Mouse (Mus musculus): ENCODE results near the gene Rac3. TPM values are rescaled to one million over a fixed set of nuclear protein-coding genes. Genes with fewer than 3 reads are reported as not detected.

Gene Rac3
- polyA plus RNA-seq, 1 experiment from 2014 or later: 1.9 TPM

DNA sequence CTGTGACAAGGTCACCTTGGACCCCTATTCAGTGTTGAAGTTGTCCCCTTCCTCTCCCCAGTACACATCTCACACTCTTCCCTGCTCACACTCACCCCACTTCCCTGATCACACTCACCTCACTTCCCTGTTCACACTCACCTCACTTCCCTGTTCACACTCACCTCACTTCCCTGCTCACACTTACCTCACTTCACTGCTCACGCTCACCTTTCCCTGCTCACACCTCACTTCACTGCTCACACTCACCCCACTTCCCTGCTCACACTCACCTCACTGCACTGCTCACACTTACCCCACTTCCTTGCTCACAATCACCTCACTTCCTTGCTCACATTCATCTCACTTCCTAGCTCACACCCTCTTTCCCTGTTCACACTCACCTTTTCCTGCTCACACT is 10.1 kb downstream of the Rac3 start:
- H3K4me2 ChIP-seq (ENCODE audit: low read length): no peak overlapping the region

GRCm38 (mm10) chr11:120731858-120732680 is 10.8 kb downstream of the Rac3 start, which contains the start of gene Cbr2:
Gene Cbr2 (minus strand): TSS chr11:120732114.
- WGBS: 60% methylated on average over 12 of the region's 12 CpGs
- Histone ChIP-seq H3K4me2 (ENCODE audit: low read length) (no peak within 1 kb of the TSS), H3K27me3 (ENCODE audit: control insufficient read depth, insufficient read depth, low read length) (peaks cover 15% of the 10 kb centered on the region), H3K4me3 (ENCODE audit: control insufficient read depth in 1 of 2, insufficient read depth in 1 of 2, low read depth in 1 of 2, low read length in 2 of 2) (no peak within 1 kb of the TSS), H3K27ac (replicated peaks in 1 of 2; ENCODE audit: control insufficient read depth in 1 of 2, insufficient read depth in 1 of 2, low read depth in 2 of 2, low read length in 2 of 2) (0 out of 4 replicates have a peak within 1 kb of the TSS, but pooled peaks of 1 of the 2 experiments have one; percentile 6), H3K4me1 (ENCODE audit: control insufficient read depth in 2 of 2, insufficient read depth in 2 of 2, low read length in 2 of 2) (peaks cover 2% of the 10 kb centered on the region in 2 experiments; a peak in 1 of 4 replicates), H3K9me3 (ENCODE audit: control insufficient read depth, low read length) (no peaks in the 10 kb centered on the region), H3K9ac (ENCODE audit: low read length) (no peak within 1 kb of the TSS), H3K36me3 (ENCODE audit: control insufficient read depth, insufficient read depth, low read length) (no peaks in the 10 kb centered on the region)
- ATAC-seq (ENCODE audit: insufficient number of reproducible peaks, insufficient read depth, low FRiP score, low read depth): no peak

More for the DNA sequence above, 10.1 kb downstream of the Rac3 start:
- Histone ChIP-seq H3K9me3 (ENCODE audit: control insufficient read depth, low read length) (no peaks in the 10 kb centered on the region), H3K27me3 (ENCODE audit: control insufficient read depth, insufficient read depth, low read length) (peaks cover 15% of the 10 kb centered on the region), H3K4me1 (ENCODE audit: control insufficient read depth in 2 of 2, insufficient read depth in 2 of 2, low read length in 2 of 2) (peaks cover 2 to 6% of the 10 kb centered on the region in 2 experiments; a peak in 1 of 4 replicates), H3K36me3 (ENCODE audit: control insufficient read depth, insufficient read depth, low read length) (no peaks in the 10 kb centered on the region), H3K9ac (ENCODE audit: low read length) (no peak overlapping the region), H3K4me3 (ENCODE audit: control insufficient read depth in 1 of 2, insufficient read depth in 1 of 2, low read depth in 1 of 2, low read length in 2 of 2) (no peak overlapping the region), H3K27ac (replicated peaks in 1 of 2; ENCODE audit: control insufficient read depth in 1 of 2, insufficient read depth in 1 of 2, low read depth in 2 of 2, low read length in 2 of 2) (no peak overlapping the region)
- WGBS: 93% methylated on average over 1 of the region's 1 CpGs
- no peak for ATAC-seq (ENCODE audit: insufficient number of reproducible peaks, insufficient read depth, low FRiP score, low read depth)

GRCm38 (mm10) chr11:120733521-120733920 is 12.3 kb downstream of the Rac3 start:
- Histone ChIP-seq H3K9me3 (ENCODE audit: control insufficient read depth, low read length) (no peaks in the 10 kb centered on the region), H3K4me2 (ENCODE audit: low read length) (no peak overlapping the region), H3K27me3 (ENCODE audit: control insufficient read depth, insufficient read depth, low read length) (peaks cover 12% of the 10 kb centered on the region), H3K27ac (replicated peaks in 1 of 2; ENCODE audit: control insufficient read depth in 1 of 2, insufficient read depth in 1 of 2, low read depth in 2 of 2, low read length in 2 of 2) (no peak overlapping the region), H3K4me3 (ENCODE audit: control insufficient read depth in 1 of 2, insufficient read depth in 1 of 2, low read depth in 1 of 2, low read length in 2 of 2) (no peak overlapping the region), H3K4me1 (ENCODE audit: control insufficient read depth in 2 of 2, insufficient read depth in 2 of 2, low read length in 2 of 2) (peaks cover 2% of the 10 kb centered on the region in 2 experiments; a peak in 1 of 4 replicates), H3K36me3 (ENCODE audit: control insufficient read depth, insufficient read depth, low read length) (no peaks in the 10 kb centered on the region), H3K9ac (ENCODE audit: low read length) (no peak overlapping the region)
- 46% methylated on average over 6 of the region's 6 CpGs for WGBS
- no peak for ATAC-seq (ENCODE audit: insufficient number of reproducible peaks, insufficient read depth, low FRiP score, low read depth)

DNA sequence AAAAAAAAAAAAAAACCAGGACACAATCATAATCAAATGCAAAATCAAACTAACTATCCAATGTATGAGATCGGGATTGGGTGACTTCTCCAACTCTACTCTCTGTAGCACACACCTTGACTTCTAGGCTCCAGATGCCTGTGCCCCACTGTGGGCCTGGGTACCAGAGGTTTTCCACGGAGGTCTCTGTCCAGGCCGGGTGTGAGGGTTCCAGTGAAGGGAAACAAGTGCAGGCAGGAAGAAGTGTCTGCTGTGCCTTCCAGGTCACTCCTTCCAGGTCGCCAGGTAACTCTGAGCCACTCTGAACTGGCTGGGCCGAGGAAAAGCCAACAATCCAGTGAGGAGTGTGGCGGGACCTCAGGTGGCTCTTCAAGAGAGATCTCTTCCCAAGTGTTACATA is 15.2 kb downstream of the Rac3 start:
- Histone ChIP-seq H3K27ac (replicated peaks in 1 of 2; ENCODE audit: control insufficient read depth in 1 of 2, insufficient read depth in 1 of 2, low read depth in 2 of 2, low read length in 2 of 2) (no peak overlapping the region), H3K27me3 (ENCODE audit: control insufficient read depth, insufficient read depth, low read length) (0 out of 2 replicates have a peak, but pooled peaks cover 4% of the 10 kb centered on the region), H3K4me3 (ENCODE audit: control insufficient read depth in 1 of 2, insufficient read depth in 1 of 2, low read depth in 1 of 2, low read length in 2 of 2) (no peak overlapping the region), H3K4me2 (ENCODE audit: low read length) (no peak overlapping the region), H3K36me3 (ENCODE audit: control insufficient read depth, insufficient read depth, low read length) (no peaks in the 10 kb centered on the region), H3K9ac (ENCODE audit: low read length) (no peak overlapping the region), H3K4me1 (ENCODE audit: control insufficient read depth in 2 of 2, insufficient read depth in 2 of 2, low read length in 2 of 2) (peaks cover 2% of the 10 kb centered on the region in 2 experiments; a peak in 1 of 4 replicates), H3K9me3 (ENCODE audit: control insufficient read depth, low read length) (no peaks in the 10 kb centered on the region)
- no peak for ATAC-seq (ENCODE audit: insufficient number of reproducible peaks, insufficient read depth, low FRiP score, low read depth)
- WGBS: 65% methylated on average over 6 of the region's 6 CpGs

GRCm38 (mm10) chr11:120740981-120741380 is 19.7 kb downstream of the Rac3 start:
- 88% methylated on average over 5 of the region's 5 CpGs for WGBS
- H3K27ac ChIP-seq (replicated peaks in 1 of 2; ENCODE audit: control insufficient read depth in 1 of 2, insufficient read depth in 1 of 2, low read depth in 2 of 2, low read length in 2 of 2): no peak overlapping the region

GRCm38 (mm10) chr11:120744121-120744701 is 22.9 kb downstream of the Rac3 start:
- H3K4me2 ChIP-seq (ENCODE audit: low read length): no peak overlapping the region
- no peak overlapping the region for H3K27ac ChIP-seq (replicated peaks in 1 of 2; ENCODE audit: control insufficient read depth in 1 of 2, insufficient read depth in 1 of 2, low read depth in 2 of 2, low read length in 2 of 2)
- no peaks in the 10 kb centered on the region for H3K36me3 ChIP-seq (ENCODE audit: control insufficient read depth, insufficient read depth, low read length)
- 72% methylated on average over 7 of the region's 7 CpGs for WGBS
- no peaks in the 10 kb centered on the region for H3K4me1 ChIP-seq (ENCODE audit: control insufficient read depth in 2 of 2, insufficient read depth in 2 of 2, low read length in 2 of 2)
- no peak overlapping the region for H3K9ac ChIP-seq (ENCODE audit: low read length)
- no peak overlapping the region for H3K4me3 ChIP-seq (ENCODE audit: control insufficient read depth in 1 of 2, insufficient read depth in 1 of 2, low read depth in 1 of 2, low read length in 2 of 2)
- no peaks in the 10 kb centered on the region for H3K9me3 ChIP-seq (ENCODE audit: control insufficient read depth, low read length)
- ATAC-seq (ENCODE audit: insufficient number of reproducible peaks, insufficient read depth, low FRiP score, low read depth): no peak
- H3K27me3 ChIP-seq (ENCODE audit: control insufficient read depth, insufficient read depth, low read length): 0 out of 2 replicates have a peak, but pooled peaks cover 1% of the 10 kb centered on the region

More at GRCm38 (mm10) chr11:120740981-120741380, 19.7 kb downstream of the Rac3 start:
- ATAC-seq (ENCODE audit: insufficient number of reproducible peaks, insufficient read depth, low FRiP score, low read depth): no peak
- Histone ChIP-seq H3K4me2 (ENCODE audit: low read length) (no peak overlapping the region), H3K9ac (ENCODE audit: low read length) (no peak overlapping the region), H3K9me3 (ENCODE audit: control insufficient read depth, low read length) (no peaks in the 10 kb centered on the region), H3K36me3 (ENCODE audit: control insufficient read depth, insufficient read depth, low read length) (no peaks in the 10 kb centered on the region), H3K4me3 (ENCODE audit: control insufficient read depth in 1 of 2, insufficient read depth in 1 of 2, low read depth in 1 of 2, low read length in 2 of 2) (no peak overlapping the region), H3K27me3 (ENCODE audit: control insufficient read depth, insufficient read depth, low read length) (0 out of 2 replicates have a peak, but pooled peaks cover 4% of the 10 kb centered on the region), H3K4me1 (ENCODE audit: control insufficient read depth in 2 of 2, insufficient read depth in 2 of 2, low read length in 2 of 2) (no peaks in the 10 kb centered on the region)

- H3K9me3 ChIP-seq (ENCODE audit: control insufficient read depth, low read length): no peaks in the 10 kb centered on the region
These were observed 26.7 kb downstream of the Rac3 start for GRCm38 (mm10) chr11:120747974-120748373.

More at GRCm38 (mm10) chr11:120747974-120748373, 26.7 kb downstream of the Rac3 start:
- Histone ChIP-seq H3K4me3 (ENCODE audit: control insufficient read depth in 1 of 2, insufficient read depth in 1 of 2, low read depth in 1 of 2, low read length in 2 of 2) (no peak overlapping the region), H3K4me1 (ENCODE audit: control insufficient read depth in 2 of 2, insufficient read depth in 2 of 2, low read length in 2 of 2) (no peaks in the 10 kb centered on the region), H3K9ac (ENCODE audit: low read length) (no peak overlapping the region), H3K27ac (replicated peaks in 1 of 2; ENCODE audit: control insufficient read depth in 1 of 2, insufficient read depth in 1 of 2, low read depth in 2 of 2, low read length in 2 of 2) (no peak overlapping the region), H3K36me3 (ENCODE audit: control insufficient read depth, insufficient read depth, low read length) (no peaks in the 10 kb centered on the region), H3K27me3 (ENCODE audit: control insufficient read depth, insufficient read depth, low read length) (no peaks in the 10 kb centered on the region), H3K4me2 (ENCODE audit: low read length) (no peak overlapping the region)
- ATAC-seq (ENCODE audit: insufficient number of reproducible peaks, insufficient read depth, low FRiP score, low read depth): no peak
- 82% methylated on average over 4 of the region's 4 CpGs for whole genome bisulfite sequencing

All from heart, embryonic 14.5 days (tissue).